Mouse (Mus musculus): Measurements from ENCODE around the gene Glcci1.

The Glcci1 gene

DNA sequence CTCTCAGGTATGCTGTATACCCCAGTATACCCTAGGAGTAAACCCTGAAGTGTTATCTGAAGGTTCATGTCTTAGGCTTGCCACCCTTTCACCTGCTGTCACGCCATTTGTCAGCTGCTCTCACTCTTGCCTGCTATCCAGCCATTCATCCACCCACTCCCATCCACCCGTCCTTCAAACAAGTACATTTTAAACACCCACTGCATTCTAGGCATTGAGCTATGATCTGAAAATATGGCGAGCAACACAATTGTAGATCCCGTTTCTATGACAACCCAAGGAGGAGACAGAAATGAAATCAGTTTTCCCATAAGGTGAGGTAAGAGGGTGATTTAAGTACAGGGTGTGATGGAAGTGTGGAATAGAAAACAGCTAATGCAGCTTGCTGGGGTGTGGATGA lies 128.7 kb downstream of the Glcci1 start:
- in situ Hi-C loops (cut with MboI; ENCODE audit: unreplicated experiment in 2 of 2) = no loop called here

DNA sequence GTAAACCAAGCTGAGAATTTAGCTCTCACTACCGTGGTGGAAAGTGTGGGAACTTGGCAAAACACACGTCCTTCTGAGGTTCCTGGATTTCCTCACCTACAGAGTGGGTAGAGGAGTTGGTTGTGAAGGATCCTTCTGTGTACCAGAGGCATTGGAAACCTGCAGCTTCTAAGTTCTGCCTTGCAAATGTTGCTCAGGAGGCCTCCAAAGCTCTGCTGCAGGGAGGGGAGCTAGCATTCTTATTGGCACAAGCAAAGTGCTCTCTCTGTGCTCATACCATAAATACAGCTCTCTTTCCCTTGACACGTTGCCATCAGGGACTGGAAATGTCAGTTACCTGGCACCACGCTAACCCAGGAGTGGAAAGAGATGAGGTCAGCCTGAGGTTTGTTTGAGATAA lies 129.5 kb downstream of the Glcci1 start:
- in situ Hi-C loops (cut with MboI; ENCODE audit: unreplicated experiment in 2 of 2) = no loop called here

- in situ Hi-C loops (cut with MboI; ENCODE audit: unreplicated experiment in 2 of 2) = no loop called here
Measured at GRCm38 (mm10) chr6:8639526-8639925, 130.1 kb downstream of the Glcci1 start.

- in situ Hi-C loops (cut with MboI; ENCODE audit: unreplicated experiment in 2 of 2) = loop anchor here in 1 of 2 experiments (10.0 kb wide), 1 partner anchor 84 kb away; no protein-coding TSS in a partner anchor
Measured at GRCm38 (mm10) chr6:8640863-8641262, 131.5 kb downstream of the Glcci1 start.

DNA sequence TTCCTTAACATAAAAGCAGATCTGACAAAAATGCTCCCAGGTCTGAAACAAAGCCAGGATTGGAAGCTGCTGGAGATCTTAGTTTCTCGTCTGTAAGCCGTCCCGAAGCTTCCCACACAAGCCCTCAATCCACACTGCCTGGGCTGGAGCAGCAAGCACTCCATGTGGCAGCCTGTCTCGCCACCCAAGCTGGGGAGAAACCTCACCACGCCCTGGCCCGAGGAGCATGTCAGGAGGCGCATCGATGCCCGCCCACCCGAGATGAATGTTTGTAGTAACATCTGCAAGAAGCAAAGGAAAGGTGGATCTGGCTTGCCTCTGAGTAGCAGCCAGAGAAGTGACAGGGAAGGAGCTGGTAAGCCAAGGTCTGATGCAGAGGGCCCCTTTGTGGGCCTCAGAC lies 135.3 kb downstream of the Glcci1 start:
- in situ Hi-C loops (cut with MboI; ENCODE audit: unreplicated experiment in 2 of 2) = loop anchor here in 1 of 2 experiments (10.0 kb wide), 1 partner anchor 80 kb away; no protein-coding TSS in a partner anchor

DNA sequence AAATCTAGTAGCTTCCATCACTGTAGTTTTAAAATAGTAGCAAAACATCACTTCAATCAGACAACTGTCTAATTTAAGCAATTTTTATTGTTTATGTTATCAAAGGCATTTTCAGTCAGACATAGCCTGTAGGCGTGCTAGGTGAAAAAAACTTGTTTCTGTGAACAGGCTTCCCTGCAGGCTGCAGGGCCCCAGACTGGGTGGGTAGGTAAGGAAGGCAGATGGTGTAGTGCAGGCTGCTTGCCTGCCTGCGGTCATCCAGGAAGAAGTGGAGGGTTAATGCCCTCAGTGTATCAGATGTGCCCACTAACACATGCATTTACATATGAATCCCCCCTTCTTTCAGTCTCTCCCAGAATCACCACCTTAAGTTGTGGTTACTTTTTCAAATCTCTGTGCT lies 136.3 kb downstream of the Glcci1 start:
- in situ Hi-C loops (cut with MboI; ENCODE audit: unreplicated experiment in 2 of 2) = loop anchor here in 1 of 2 experiments (10.0 kb wide), 1 partner anchor 79 kb away; no protein-coding TSS in a partner anchor

Data from v-Abl transformed pro-B cells (cell line).